Mouse (Mus musculus): ENCODE data around the gene Tsc22d1. TPM values are rescaled to one million over a fixed set of nuclear protein-coding genes. Genes with fewer than 3 reads are reported as not detected.

The Tsc22d1 gene
- polyA plus RNA-seq, 1 experiment from 2014 or later: 894 TPM

DNA sequence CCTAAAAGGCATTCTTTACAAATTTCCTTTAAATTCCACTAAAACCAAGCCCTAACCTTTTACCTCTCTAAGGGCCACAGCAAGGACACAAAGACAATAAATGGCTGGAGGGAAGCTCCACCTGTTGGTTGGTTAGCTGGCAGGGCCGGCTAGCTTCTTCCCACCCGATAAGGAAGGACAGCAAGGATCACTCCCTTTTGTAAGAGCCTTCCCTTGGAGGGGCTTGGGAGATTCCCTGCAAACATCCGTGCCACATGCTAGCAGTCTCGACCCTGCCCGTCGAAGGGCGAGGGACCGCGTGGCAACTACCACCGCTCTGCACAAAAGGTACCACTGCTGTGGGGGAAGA lies 1.0 kb upstream of the Tsc22d1 start:
- DNase-seq (ENCODE audit: low spot score): peak; percentile 58

DNA sequence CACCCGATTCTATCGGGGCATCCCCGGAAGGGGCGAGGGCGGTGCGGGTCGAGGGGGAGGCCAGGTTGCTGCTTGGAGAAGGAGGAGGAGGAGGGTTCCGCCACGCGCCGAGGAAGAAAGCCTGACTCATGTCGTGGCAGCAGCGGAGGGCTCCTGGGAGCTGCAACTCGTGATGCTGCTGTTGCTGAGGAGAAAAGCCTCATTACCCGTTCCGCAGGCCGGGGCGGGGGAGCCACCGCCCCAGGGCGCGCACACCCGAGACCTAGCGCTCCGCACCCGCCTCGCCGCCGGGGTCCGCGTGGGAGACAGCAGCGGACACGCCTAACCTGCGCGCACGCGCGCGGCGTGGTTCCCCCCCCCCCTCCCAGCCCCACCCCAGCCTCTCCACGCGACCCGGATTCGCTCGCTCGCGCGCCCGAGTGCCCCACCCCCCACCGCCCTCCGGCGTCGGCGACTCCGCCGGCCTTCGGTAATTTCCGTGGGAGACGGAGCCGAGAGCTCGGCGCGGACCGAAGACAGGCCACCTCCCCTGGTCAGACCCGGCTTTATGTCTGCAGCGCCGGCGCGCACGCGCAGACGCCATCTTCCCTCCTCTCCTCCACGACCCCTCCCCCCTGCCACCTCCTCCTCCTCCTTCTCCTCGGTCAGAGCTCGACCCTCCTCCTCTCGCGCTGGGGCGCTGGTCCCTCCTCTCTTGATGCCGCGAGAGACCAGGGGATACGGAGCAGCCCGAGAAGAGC lies 469 bp upstream of the Tsc22d1 start:
- WGBS: under 1% methylated on average over 40 of the region's 81 CpGs
- H3K36me3 ChIP-seq (replicated peaks; ENCODE audit: control insufficient read depth, insufficient read depth): peaks cover 28% of the 10 kb centered on the region
- peak; percentile 95 for ATAC-seq (ENCODE audit: low FRiP score)

More for the DNA sequence above, 1.0 kb upstream of the Tsc22d1 start:
- H3K27ac ChIP-seq: peak overlapping the region; percentile 100
- peaks cover 24% of the 10 kb centered on the region for H3K36me3 ChIP-seq (replicated peaks; ENCODE audit: control insufficient read depth, insufficient read depth)
- H3K9me3 ChIP-seq (ENCODE audit: control insufficient read depth, low read length): no peaks in the 10 kb centered on the region
- H3K4me2 ChIP-seq (replicated peaks): peak overlapping the region; percentile 88
- no peaks in the 10 kb centered on the region for H3K27me3 ChIP-seq (ENCODE audit: control insufficient read depth, insufficient read depth, low read length)
- H3K4me3 ChIP-seq (replicated peaks; ENCODE audit: low read length): peak overlapping the region; percentile 92
- H3K4me1 ChIP-seq (replicated peaks; ENCODE audit: control insufficient read depth, insufficient read depth, low read length): peaks cover 30% of the 10 kb centered on the region
- H3K9ac ChIP-seq: peak overlapping the region; percentile 99
- no peak for ATAC-seq (ENCODE audit: low FRiP score)
- 0% methylated on average over 10 of the region's 10 CpGs for WGBS

DNA sequence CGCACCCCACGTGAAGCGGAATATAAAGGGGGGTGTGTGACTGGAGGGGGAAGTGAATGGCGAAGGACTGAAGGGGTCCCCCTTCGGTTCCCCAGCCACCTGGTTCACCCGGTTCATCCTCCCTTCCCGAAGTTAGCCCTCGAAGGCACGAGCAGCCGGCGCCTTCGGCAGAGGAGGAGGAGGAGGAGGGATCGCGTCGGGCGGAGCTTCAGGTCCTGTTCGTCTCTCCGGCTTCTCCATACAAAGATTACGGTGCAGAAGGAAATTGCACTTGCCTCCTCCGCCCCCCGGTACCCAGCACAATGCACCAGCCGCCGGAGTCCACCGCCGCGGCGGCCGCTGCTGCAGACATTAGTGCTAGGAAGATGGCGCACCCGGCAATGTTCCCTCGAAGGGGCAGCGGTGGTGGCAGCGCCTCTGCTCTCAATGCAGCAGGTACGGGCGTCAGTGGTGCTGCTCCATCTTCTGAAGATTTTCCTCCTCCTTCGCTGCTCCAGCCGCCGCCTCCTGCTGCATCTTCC lies 1.1 kb downstream of the Tsc22d1 start:
- WGBS: under 1% methylated on average over 26 of the region's 38 CpGs
- peaks cover 45% of the 10 kb centered on the region for H3K4me1 ChIP-seq (replicated peaks; ENCODE audit: control insufficient read depth, insufficient read depth, low read length)
- H3K9me3 ChIP-seq (ENCODE audit: control insufficient read depth, low read length): no peaks in the 10 kb centered on the region
- no peaks in the 10 kb centered on the region for H3K27me3 ChIP-seq (ENCODE audit: control insufficient read depth, insufficient read depth, low read length)
- H3K36me3 ChIP-seq (replicated peaks; ENCODE audit: control insufficient read depth, insufficient read depth): peaks cover 28% of the 10 kb centered on the region
- no peak for ATAC-seq (ENCODE audit: low FRiP score)
- DNase-seq (ENCODE audit: low spot score): peak; percentile 57
- H3K9ac ChIP-seq: peak overlapping the region; percentile 99
- peak overlapping the region; percentile 100 for H3K27ac ChIP-seq
- H3K4me2 ChIP-seq (replicated peaks): peak overlapping the region; percentile 88
- H3K4me3 ChIP-seq (replicated peaks; ENCODE audit: low read length): peak overlapping the region; percentile 92

More for the DNA sequence above, 469 bp upstream of the Tsc22d1 start:
- Histone ChIP-seq H3K4me3 (replicated peaks; ENCODE audit: low read length) (peak overlapping the region; percentile 92), H3K9me3 (ENCODE audit: control insufficient read depth, low read length) (no peaks in the 10 kb centered on the region), H3K9ac (peak overlapping the region; percentile 99), H3K4me2 (replicated peaks) (peak overlapping the region; percentile 88), H3K27ac (peak overlapping the region; percentile 100), H3K4me1 (replicated peaks; ENCODE audit: control insufficient read depth, insufficient read depth, low read length) (peaks cover 35% of the 10 kb centered on the region), H3K27me3 (ENCODE audit: control insufficient read depth, insufficient read depth, low read length) (no peaks in the 10 kb centered on the region)
- DNase-seq (ENCODE audit: low spot score): peak; percentile 98

DNA sequence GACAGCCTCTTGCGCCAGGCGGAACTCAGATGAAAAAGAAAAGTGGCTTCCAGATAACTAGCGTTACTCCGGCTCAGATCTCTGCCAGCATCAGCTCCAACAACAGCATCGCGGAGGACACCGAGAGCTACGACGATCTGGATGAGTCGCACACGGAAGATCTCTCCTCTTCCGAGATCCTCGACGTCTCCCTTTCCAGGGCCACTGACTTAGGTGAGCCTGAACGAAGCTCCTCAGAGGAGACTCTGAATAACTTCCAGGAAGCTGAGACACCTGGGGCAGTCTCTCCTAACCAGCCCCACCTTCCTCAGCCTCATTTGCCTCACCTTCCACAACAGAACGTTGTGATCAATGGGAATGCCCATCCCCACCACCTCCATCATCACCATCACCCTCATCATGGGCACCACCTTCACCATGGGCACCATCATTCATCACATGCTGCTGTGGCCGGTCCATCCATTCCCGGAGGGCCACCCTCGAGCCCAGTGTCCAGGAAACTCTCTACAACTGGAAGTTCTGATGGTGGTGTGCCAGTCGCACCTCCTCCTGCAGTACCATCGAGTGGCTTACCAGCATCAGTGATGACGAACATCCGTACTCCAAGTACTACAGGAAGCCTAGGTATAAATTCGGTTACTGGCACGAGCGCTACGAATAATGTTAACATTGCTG lies 1.7 kb downstream of the Tsc22d1 start:
- peak overlapping the region; percentile 92 for H3K4me3 ChIP-seq (replicated peaks; ENCODE audit: low read length)
- DNase-seq (ENCODE audit: low spot score) (no peak), ATAC-seq (ENCODE audit: low FRiP score) (no peak)
- peaks cover 28% of the 10 kb centered on the region for H3K36me3 ChIP-seq (replicated peaks; ENCODE audit: control insufficient read depth, insufficient read depth)
- WGBS: 35% methylated on average over 27 of the region's 27 CpGs
- H3K4me1 ChIP-seq (replicated peaks; ENCODE audit: control insufficient read depth, insufficient read depth, low read length): peaks cover 52% of the 10 kb centered on the region
- no peaks in the 10 kb centered on the region for H3K27me3 ChIP-seq (ENCODE audit: control insufficient read depth, insufficient read depth, low read length)
- no peaks in the 10 kb centered on the region for H3K9me3 ChIP-seq (ENCODE audit: control insufficient read depth, low read length)
- peak overlapping the region; percentile 88 for H3K4me2 ChIP-seq (replicated peaks)
- peak overlapping the region; percentile 99 for H3K9ac ChIP-seq
- H3K27ac ChIP-seq: peak overlapping the region; percentile 100

DNA sequence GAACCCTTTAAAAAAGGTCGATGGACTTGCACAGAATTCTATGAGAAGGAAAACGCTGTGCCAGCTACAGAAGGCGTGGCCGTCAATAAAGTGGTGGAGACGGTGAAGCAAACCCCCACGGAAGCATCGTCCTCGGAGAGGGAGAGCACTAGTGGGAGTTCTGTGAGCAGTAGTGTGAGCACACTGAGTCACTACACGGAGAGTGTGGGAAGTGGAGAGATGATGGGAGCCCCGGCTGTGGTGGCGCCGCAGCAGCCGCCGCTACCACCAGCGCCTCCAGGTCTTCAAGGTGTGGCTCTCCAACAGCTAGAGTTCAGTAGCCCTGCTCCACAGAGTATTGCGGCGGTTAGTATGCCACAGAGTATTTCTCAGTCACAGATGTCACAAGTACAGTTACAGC lies 2.6 kb downstream of the Tsc22d1 start:
- Histone ChIP-seq H3K27ac (no peak overlapping the region), H3K4me2 (replicated peaks) (peak overlapping the region; percentile 88), H3K27me3 (ENCODE audit: control insufficient read depth, insufficient read depth, low read length) (no peaks in the 10 kb centered on the region), H3K4me3 (replicated peaks; ENCODE audit: low read length) (peak overlapping the region; percentile 92), H3K9me3 (ENCODE audit: control insufficient read depth, low read length) (no peaks in the 10 kb centered on the region), H3K4me1 (replicated peaks; ENCODE audit: control insufficient read depth, insufficient read depth, low read length) (peaks cover 60% of the 10 kb centered on the region), H3K9ac (peak overlapping the region; percentile 99), H3K36me3 (replicated peaks; ENCODE audit: control insufficient read depth, insufficient read depth) (peaks cover 28% of the 10 kb centered on the region)
- ATAC-seq (ENCODE audit: low FRiP score): no peak
- DNase-seq (ENCODE audit: low spot score): no peak
- 85% methylated on average over 17 of the region's 17 CpGs for WGBS

DNA sequence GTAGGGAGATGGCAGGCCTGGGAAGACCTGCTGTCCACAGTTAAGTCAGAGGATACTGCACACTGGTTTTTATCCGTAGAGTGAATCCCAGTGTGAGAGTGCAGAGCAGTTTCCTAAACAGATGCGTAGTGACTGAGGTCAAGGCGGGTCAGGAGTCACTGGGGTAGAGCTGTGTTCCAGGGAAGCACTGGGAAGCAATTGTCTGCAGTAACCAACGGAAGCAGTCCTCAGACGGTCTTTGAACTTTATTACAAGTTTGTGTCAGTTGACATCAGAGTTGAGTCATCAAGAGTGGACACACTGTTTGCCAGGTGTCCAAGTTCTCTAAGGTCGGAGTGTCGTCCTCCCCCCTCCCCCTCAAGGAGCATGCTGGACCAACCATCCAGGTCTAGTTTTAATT lies 6.0 kb downstream of the Tsc22d1 start:
- peaks cover 73% of the 10 kb centered on the region for H3K4me1 ChIP-seq (replicated peaks; ENCODE audit: control insufficient read depth, insufficient read depth, low read length)
- H3K4me3 ChIP-seq (replicated peaks; ENCODE audit: low read length): peak overlapping the region; percentile 34
- peaks cover 46% of the 10 kb centered on the region for H3K36me3 ChIP-seq (replicated peaks; ENCODE audit: control insufficient read depth, insufficient read depth)
- ATAC-seq (ENCODE audit: low FRiP score) (no peak), DNase-seq (ENCODE audit: low spot score) (no peak)
- H3K9me3 ChIP-seq (ENCODE audit: control insufficient read depth, low read length): no peaks in the 10 kb centered on the region
- WGBS: 26% methylated on average over 7 of the region's 7 CpGs
- H3K27ac ChIP-seq: no peak overlapping the region
- peak overlapping the region; percentile 44; the same call in 1 of the 2 replicates for H3K9ac ChIP-seq
- no peaks in the 10 kb centered on the region for H3K27me3 ChIP-seq (ENCODE audit: control insufficient read depth, insufficient read depth, low read length)
- H3K4me2 ChIP-seq (replicated peaks): peak overlapping the region; percentile 86

DNA sequence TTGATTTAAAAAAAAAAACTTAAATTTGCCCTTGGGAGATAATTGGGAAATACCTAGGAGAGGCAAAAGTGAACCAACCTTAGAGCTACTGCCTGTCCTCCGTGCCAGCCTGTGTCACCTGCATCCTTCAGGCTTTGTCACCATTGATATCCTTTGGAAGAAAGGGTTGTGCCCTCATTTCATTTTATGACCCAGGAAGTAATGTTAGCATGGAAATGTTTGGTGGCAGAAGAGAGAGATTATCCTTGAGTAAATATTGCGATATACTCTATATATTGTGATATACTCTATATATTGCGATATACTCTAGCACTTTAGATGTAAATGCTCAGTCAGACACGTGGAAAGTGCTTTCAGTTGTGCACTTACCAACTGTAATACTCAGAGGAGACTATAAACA lies 6.4 kb downstream of the Tsc22d1 start:
- WGBS: 70% methylated on average over 4 of the region's 4 CpGs
- H3K9ac ChIP-seq: peak overlapping the region; percentile 44
- peaks cover 50% of the 10 kb centered on the region for H3K36me3 ChIP-seq (replicated peaks; ENCODE audit: control insufficient read depth, insufficient read depth)
- H3K27ac ChIP-seq: no peak overlapping the region
- H3K4me3 ChIP-seq (replicated peaks; ENCODE audit: low read length): peak overlapping the region; percentile 34
- peaks cover 73% of the 10 kb centered on the region for H3K4me1 ChIP-seq (replicated peaks; ENCODE audit: control insufficient read depth, insufficient read depth, low read length)
- ATAC-seq (ENCODE audit: low FRiP score) (no peak), DNase-seq (ENCODE audit: low spot score) (no peak)
- H3K9me3 ChIP-seq (ENCODE audit: control insufficient read depth, low read length): no peaks in the 10 kb centered on the region
- H3K4me2 ChIP-seq (replicated peaks): peak overlapping the region; percentile 86
- H3K27me3 ChIP-seq (ENCODE audit: control insufficient read depth, insufficient read depth, low read length): no peaks in the 10 kb centered on the region

DNA sequence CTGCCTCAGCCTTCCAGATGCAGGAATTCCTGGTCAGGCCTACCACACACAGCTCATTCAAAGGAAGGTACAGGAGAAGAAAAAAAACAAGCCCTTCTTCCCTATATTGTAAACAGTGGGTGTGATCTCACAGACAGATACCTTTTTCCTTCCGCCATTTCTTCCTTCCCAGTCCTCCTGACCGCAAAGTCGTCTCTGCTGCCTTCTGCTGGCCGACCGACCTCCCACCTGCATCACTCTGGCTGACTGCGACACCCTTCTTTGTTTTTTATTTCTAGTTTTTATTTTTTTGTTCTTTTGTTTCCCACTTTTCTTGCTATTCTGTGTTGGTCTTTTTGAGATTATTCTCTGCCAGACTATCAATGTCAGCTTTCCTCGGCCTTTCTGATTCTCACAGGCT lies 10.7 kb downstream of the Tsc22d1 start:
- Histone ChIP-seq H3K27me3 (ENCODE audit: control insufficient read depth, insufficient read depth, low read length) (no peaks in the 10 kb centered on the region), H3K9ac (no peak overlapping the region), H3K4me2 (replicated peaks) (no peak overlapping the region), H3K4me1 (replicated peaks; ENCODE audit: control insufficient read depth, insufficient read depth, low read length) (peaks cover 38% of the 10 kb centered on the region), H3K36me3 (replicated peaks; ENCODE audit: control insufficient read depth, insufficient read depth) (peaks cover 42% of the 10 kb centered on the region), H3K4me3 (replicated peaks; ENCODE audit: low read length) (no peak overlapping the region), H3K27ac (no peak overlapping the region), H3K9me3 (ENCODE audit: control insufficient read depth, low read length) (no peaks in the 10 kb centered on the region)
- ATAC-seq (ENCODE audit: low FRiP score): no peak
- WGBS: 87% methylated on average over 7 of the region's 7 CpGs
- DNase-seq (ENCODE audit: low spot score): no peak

DNA sequence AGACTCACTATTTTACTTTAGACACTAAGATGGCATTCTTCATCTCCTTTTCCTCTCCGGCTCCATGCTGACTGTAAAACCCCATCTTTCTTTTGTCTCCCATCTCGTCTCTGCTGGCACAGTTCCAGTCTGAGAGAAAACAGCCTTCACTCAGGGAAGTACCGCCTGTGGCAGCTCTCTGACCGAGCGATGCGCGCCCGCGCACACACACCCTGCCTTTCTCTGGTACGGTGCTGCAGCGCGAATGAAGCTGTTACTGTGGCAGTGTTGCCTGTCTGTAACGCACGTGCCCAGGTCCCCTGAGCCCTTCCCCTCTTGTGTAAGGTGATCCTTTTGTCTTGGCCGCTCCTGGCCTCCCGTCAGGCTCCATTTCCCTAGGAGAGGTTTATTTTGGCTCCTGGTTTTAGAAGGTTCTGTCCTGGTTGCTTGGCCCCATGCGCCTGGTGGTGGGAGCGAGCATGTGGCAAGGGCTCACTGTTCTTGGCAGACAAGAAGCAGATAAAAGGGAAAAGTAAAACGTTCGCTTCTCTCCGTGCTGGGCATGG lies 11.3 kb downstream of the Tsc22d1 start:
- DNase-seq (ENCODE audit: low spot score) (no peak), ATAC-seq (ENCODE audit: low FRiP score) (no peak)
- 75% methylated on average over 21 of the region's 21 CpGs for WGBS
- Histone ChIP-seq H3K9me3 (ENCODE audit: control insufficient read depth, low read length) (no peaks in the 10 kb centered on the region), H3K27me3 (ENCODE audit: control insufficient read depth, insufficient read depth, low read length) (no peaks in the 10 kb centered on the region), H3K36me3 (replicated peaks; ENCODE audit: control insufficient read depth, insufficient read depth) (peaks cover 48% of the 10 kb centered on the region), H3K9ac (no peak overlapping the region), H3K4me1 (replicated peaks; ENCODE audit: control insufficient read depth, insufficient read depth, low read length) (peaks cover 32% of the 10 kb centered on the region), H3K4me3 (replicated peaks; ENCODE audit: low read length) (no peak overlapping the region), H3K4me2 (replicated peaks) (no peak overlapping the region), H3K27ac (no peak overlapping the region)

Data from hindbrain, embryonic 14.5 days (tissue).